Mouse (Mus musculus) cerebellum, adult 2 months (tissue): Measurements from ENCODE around the gene Atxn1. TPM values are rescaled to one million over a fixed set of nuclear protein-coding genes. Genes with fewer than 3 reads are reported as not detected.

ENCODE experiments used
- DNase-seq, 2 experiments: peaks; one replicate each; pipeline ENCODE4 v3.0.0; 2021
- H3K27ac ChIP-seq: fragments of 200-500 bp; 2 replicates; pipeline ENCODE4 v1.5.1; 2012; ENCODE audit warnings: low read length, control low read depth, inconsistent platforms; ENCODE audit not compliant: insufficient read depth
- H3K27me3 ChIP-seq: fragments of 200-500 bp; 2 replicates; pipeline ENCODE4 v1.6.1; 2012; ENCODE audit warnings: inconsistent platforms, mild to moderate bottlenecking, low read length, moderate library complexity; ENCODE audit not compliant: control insufficient read depth, insufficient read depth
- H3K4me1 ChIP-seq: fragments of 200-500 bp; 2 replicates; pipeline ENCODE4 v1.6.1; 2011; ENCODE audit warnings: low read length; ENCODE audit not compliant: control insufficient read depth, insufficient read depth
- H3K4me3 ChIP-seq: fragments of 200-500 bp; replicated peaks from 2 replicates; pipeline ENCODE3; 2011; ENCODE audit warnings: mild to moderate bottlenecking, low read depth, low read length, control low read depth; ENCODE audit not compliant: insufficient read depth
- CTCF ChIP-seq: fragments of 200-500 bp; IDR thresholded peaks from 2 replicates; pipeline ENCODE4 v1.5.1; 2011; ENCODE audit warnings: low read depth, mild to moderate bottlenecking, control low read depth, low read length, moderate library complexity, borderline replicate concordance; ENCODE audit not compliant: insufficient read depth
- POLR2A ChIP-seq: fragments of 200-500 bp; IDR thresholded peaks from 2 replicates; pipeline ENCODE4 v1.6.1; 2011; ENCODE audit warnings: low read length, control low read depth, borderline replicate concordance; ENCODE audit not compliant: insufficient read depth
- WGBS: fragments of 180-500 bp; shearing (Covaris S2); methylation state at CpG from one replicate; pipeline ENCODE4 v1.1.7; 2018; 5-methylcytosine and 5-hydroxymethylcytosine counted together
- polyA plus RNA-seq: library from polyadenylated mRNA; depleted of rRNA; stranded (reverse); fragments of >200 nt; gene quantifications from 2 replicates; pipeline ENCODE4 v1.2.3, GENCODE M21; 2012

The Atxn1 gene
- polyA plus RNA-seq, 1 experiment = 16.9 TPM

DNA sequence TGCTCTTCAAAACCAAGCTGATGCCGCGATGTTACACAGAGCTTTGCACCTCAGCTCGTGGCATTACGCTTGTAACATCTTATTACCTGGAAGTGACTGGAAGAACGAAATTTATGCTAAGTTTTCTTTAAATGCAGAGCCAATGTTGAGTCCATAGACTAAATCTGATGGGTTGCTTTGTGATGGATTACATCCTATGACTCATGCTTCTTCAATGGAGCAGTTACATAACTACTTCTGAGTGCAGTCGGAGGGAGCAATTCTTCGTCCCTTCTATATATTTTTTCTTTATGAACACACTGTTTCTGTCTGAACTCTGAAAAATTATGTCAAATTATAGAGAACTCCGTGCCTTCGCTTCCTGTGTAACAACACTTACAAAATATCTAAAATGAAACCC, 28.1 kb upstream of the Atxn1 start:
- Histone ChIP-seq H3K27me3 (no peaks in the 10 kb centered on the region), H3K4me1 (no peaks in the 10 kb centered on the region), H3K4me3 (no peak overlapping the region), H3K27ac (no peak overlapping the region)
- 89% methylated on average over 9 of the region's 9 CpGs for WGBS
- TF ChIP-seq POLR2A (no peak), CTCF (no peak)
- DNase-seq = no peak

DNA sequence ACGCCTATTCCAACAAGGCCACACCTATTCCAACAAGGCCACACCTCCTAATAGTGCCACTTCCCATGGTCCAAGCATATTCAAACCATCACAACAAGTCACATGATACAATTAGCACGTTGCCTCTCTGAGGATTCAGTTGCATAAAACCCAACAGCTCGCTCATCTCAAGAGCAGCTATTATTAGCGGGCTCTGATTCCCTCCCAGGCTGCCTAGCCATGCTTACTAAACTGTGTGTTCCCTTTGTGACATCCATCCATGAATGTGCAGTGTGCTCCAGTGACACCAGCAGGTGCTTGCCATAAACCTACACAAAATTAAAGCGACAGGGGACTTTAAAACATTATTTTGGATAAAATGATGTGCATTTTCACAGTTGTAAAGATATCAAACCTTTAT, 25.7 kb upstream of the Atxn1 start:
- TF ChIP-seq CTCF (no peak), POLR2A (no peak)
- Histone ChIP-seq H3K27ac (no peak overlapping the region), H3K27me3 (no peaks in the 10 kb centered on the region), H3K4me1 (no peaks in the 10 kb centered on the region), H3K4me3 (no peak overlapping the region)
- WGBS = 72% methylated on average over 5 of the region's 5 CpGs
- no peak for DNase-seq

DNA sequence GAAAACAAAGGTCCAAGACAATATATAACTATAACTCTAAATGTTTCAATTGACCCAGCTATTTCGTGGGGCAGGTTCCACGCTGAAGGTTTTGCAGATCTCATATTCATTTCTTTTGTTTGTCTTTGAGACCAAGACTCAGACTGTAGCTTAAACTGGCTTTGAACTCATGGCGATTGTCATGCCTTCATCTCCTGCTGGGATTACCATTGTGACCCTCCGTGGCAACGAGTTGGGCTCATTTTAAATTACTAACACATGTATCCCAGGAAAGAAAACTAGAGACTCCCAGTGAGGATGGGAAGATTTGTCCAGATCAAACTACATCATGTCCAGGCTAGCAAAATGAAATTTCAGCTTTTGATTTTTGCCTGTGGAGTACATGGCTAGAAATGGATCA, 14.4 kb upstream of the Atxn1 start:
- H3K4me1 ChIP-seq = no peaks in the 10 kb centered on the region
- TF ChIP-seq POLR2A (no peak), CTCF (no peak)
- H3K27ac ChIP-seq = no peak overlapping the region
- 60% methylated on average over 5 of the region's 5 CpGs for WGBS
- DNase-seq = no peak
- no peak overlapping the region for H3K4me3 ChIP-seq
- no peaks in the 10 kb centered on the region for H3K27me3 ChIP-seq

DNA sequence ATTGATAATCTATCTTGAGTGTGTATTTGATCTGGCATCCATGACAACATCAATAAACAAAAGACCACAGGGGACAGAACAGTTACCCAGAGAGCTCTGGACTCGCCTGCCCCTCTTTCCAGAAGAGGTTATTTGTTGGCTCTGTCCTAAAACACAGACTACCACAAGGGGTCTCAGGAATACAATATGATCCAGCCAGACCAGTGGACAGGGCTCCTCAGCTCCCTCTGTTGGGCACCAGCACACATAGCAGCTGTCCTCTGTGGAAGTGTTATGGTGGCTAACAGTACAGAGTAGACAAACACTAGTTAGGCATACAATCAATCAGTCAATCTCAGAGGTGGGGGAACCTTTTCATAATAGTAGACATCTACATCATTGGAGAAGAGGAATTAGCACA, 12.1 kb upstream of the Atxn1 start:
- no peaks in the 10 kb centered on the region for H3K27me3 ChIP-seq
- H3K4me3 ChIP-seq = no peak overlapping the region
- peak in 1 of 2 experiments; percentile 20 for DNase-seq
- no peak for TF ChIP-seq POLR2A
- TF ChIP-seq CTCF = peak; percentile 71
- H3K4me1 ChIP-seq = no peaks in the 10 kb centered on the region
- H3K27ac ChIP-seq = no peak overlapping the region
- WGBS = 56% methylated on average over 1 of the region's 1 CpGs

- TF ChIP-seq CTCF = no peak
- TF ChIP-seq POLR2A = no peak
- WGBS = 83% methylated on average over 3 of the region's 3 CpGs
- H3K4me1 ChIP-seq = no peaks in the 10 kb centered on the region
- no peak overlapping the region for H3K4me3 ChIP-seq
- H3K27me3 ChIP-seq = no peaks in the 10 kb centered on the region
- no peak overlapping the region for H3K27ac ChIP-seq
- DNase-seq = no peak
Measured at GRCm38 (mm10) chr13:45974651-45975050, 9.8 kb upstream of the Atxn1 start.

GRCm38 (mm10) chr13:45973972-45974490, 9.2 kb upstream of the Atxn1 start:
- TF ChIP-seq CTCF = no peak
- no peak for TF ChIP-seq POLR2A
- H3K27ac ChIP-seq = no peak overlapping the region
- DNase-seq = no peak
- H3K4me3 ChIP-seq = no peak overlapping the region
- H3K4me1 ChIP-seq = no peaks in the 10 kb centered on the region
- 61% methylated on average over 7 of the region's 7 CpGs for WGBS
- no peaks in the 10 kb centered on the region for H3K27me3 ChIP-seq

DNA sequence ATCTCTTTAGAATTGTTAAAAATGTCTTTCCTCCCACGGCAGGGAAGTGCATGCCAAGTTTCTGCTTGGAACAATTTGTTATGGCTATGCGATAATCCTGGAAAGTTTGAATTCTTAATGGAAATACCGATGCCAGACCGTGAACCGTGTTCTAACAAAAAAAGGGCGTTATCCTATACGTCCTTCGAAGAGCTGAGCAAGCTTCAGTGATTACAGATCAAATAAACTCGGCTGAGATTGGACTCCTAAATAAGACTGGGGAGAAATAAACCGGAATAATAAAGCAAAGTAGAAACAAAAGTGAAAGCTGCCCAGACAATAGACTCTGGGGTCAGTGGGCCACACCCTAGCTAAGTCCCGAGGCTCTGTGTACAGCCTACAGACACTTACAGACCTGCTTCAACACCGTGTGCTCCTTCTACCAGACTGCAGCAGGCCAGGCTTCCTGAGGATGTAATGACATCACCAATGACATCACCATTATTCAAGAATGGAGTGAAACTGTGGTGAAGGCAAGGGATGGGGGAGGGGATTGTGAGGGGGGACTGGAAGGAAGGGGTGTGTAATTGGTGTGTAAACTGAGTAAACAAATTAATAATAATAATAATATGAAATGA, 6.2 kb upstream of the Atxn1 start:
- H3K27me3 ChIP-seq = no peaks in the 10 kb centered on the region
- TF ChIP-seq CTCF (no peak), POLR2A (no peak)
- WGBS = 57% methylated on average over 12 of the region's 12 CpGs
- no peak overlapping the region for H3K4me3 ChIP-seq
- no peak overlapping the region for H3K27ac ChIP-seq
- no peak for DNase-seq
- no peaks in the 10 kb centered on the region for H3K4me1 ChIP-seq

DNA sequence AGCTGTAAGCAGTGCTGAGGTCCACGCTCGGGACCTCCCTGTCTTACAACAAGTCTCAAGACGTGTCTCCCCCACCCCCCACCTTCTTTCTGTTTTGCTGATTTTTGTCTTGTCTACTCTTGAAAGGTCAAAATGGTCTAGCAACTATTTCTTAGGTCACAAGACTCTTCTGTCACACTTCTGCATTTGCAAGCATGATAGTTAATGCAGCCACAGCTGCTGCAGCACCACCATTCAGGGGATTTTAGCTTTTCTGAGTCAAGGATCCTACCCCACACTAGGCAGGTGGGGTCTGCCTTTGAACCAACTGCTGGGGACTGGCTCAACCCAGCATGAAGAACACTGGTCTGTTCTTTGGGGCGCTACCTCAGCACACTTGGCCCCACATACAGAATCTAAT, 3.4 kb upstream of the Atxn1 start:
- TF ChIP-seq CTCF (no peak), POLR2A (no peak)

More for the DNA sequence above, 3.4 kb upstream of the Atxn1 start:
- DNase-seq = no peak
- 91% methylated on average over 4 of the region's 4 CpGs for WGBS
- no peaks in the 10 kb centered on the region for H3K4me1 ChIP-seq
- H3K4me3 ChIP-seq = no peak overlapping the region
- H3K27ac ChIP-seq = no peak overlapping the region
- no peaks in the 10 kb centered on the region for H3K27me3 ChIP-seq
